Mouse (Mus musculus): ENCODE results near the gene Kcnmb4. TPM values are rescaled to one million over a fixed set of nuclear protein-coding genes. Genes with fewer than 3 reads are reported as not detected.

The Kcnmb4 gene
- polyA plus RNA-seq, 1 experiment = 11.3 TPM

DNA sequence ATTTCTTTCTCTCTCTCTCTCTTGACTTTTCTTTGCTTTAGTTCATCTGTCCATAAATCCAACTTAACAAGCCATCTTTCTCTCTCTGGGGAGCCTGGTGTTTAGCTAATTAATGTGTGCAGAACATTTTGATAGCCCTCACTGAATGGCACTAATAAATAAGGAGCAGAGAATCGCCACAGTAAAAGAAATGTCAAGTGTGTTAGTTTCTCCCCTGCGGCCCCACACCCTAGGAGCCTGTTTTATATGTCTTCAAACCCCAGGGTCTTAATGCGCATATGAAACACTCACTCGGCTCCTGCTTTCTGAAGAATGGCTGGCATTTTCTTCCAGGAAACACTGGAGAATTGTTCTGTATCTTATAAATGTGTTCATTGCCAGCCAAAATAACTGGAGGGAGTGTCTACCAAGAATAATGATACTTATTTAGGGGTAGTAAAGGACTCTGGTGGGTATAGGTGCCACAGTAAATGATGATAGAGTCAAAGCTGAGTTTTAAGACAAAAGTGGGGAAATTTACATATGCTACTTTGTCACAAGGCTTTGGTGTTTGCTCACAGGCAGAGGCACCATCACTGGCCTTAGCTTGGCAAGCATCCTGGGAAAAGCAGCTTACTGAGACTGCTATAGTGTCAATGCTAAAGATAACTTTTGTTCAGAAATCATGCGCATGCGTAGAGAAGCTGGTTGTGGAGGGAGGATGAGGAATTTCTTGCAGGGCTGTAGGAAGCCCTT, 102.5 kb downstream of the Kcnmb4 start:
- 65% methylated on average over 6 of the region's 6 CpGs for WGBS
- no peak for TF ChIP-seq CTCF (IDR thresholded peaks at IDR 0.05; ENCODE audit: insufficient read depth, low read length)
- no peak for TF ChIP-seq POLR2A (IDR thresholded peaks at IDR 0.05; ENCODE audit: borderline replicate concordance, extremely low read depth, low read depth, low read length)
- Histone ChIP-seq H3K4me1 (ENCODE audit: control insufficient read depth, insufficient read depth, low read length) (no peaks in the 10 kb centered on the region), H3K4me3 (replicated peaks; ENCODE audit: extremely low read depth, low read depth, low read length) (no peak overlapping the region)
- DNase-seq = no peak

Other genes with a start within 250 kb of the Kcnmb4 start
- gene Ptprb, start 198.4 kb downstream of the Kcnmb4 start, polyA plus RNA-seq (2012; rRNA removed) = 75.4 and 83.5 TPM in 2 replicates
- 18.6 and 30.9 TPM in 2 replicates for gene Cnot2, start 107.6 kb upstream of the Kcnmb4 start, polyA plus RNA-seq (2012; rRNA removed)